Mouse (Mus musculus): ENCODE results near the gene Mast3.

- TF ChIP-seq CTCF (IDR thresholded peaks at IDR 0.05; ENCODE audit: extremely low read depth, insufficient read depth, low read length) (no peak), POLR2A (IDR thresholded peaks at IDR 0.05; ENCODE audit: extremely low read depth, insufficient read depth, low read length) (no peak)
Measured at GRCm38 (mm10) chr8:70789046-70789445, 15.8 kb downstream of the Mast3 start.

All from cortical plate, adult 2 months (tissue).